Mouse (Mus musculus) kidney, adult 8-10 months (tissue): ENCODE data around the gene Clk2.
"Not testable (repeated sequence)": the region's sequence is repeated elsewhere in the genome, so short reads cannot be mapped to it uniquely, and the experiment has no call there.

Source experiments
- DNase-seq, 2 experiments: peaks; one replicate each; pipeline ENCODE4 v3.0.0; 2022

Clk2 gene

DNA sequence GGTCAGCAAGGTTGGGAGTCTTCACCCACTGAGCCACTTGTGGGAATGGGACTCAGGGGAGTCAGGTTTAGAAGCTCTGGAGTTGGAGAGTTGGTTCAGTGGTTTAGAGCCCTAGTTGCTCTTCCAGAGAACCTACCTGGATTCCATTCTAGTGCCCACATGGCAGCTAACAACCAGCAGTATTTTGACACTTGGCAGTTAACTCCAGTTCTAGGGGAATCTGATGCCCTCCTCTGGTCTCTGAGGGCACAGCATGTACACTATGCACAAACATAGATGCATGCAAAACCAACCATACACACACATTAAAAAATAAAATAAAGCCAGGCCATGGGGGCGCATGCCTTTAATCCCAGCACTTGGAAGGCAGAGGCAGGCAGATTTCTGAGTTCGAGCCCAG, 29.3 kb downstream of the Clk2 start:
- peak in 1 of 2 experiments; percentile 45 for DNase-seq

DNA sequence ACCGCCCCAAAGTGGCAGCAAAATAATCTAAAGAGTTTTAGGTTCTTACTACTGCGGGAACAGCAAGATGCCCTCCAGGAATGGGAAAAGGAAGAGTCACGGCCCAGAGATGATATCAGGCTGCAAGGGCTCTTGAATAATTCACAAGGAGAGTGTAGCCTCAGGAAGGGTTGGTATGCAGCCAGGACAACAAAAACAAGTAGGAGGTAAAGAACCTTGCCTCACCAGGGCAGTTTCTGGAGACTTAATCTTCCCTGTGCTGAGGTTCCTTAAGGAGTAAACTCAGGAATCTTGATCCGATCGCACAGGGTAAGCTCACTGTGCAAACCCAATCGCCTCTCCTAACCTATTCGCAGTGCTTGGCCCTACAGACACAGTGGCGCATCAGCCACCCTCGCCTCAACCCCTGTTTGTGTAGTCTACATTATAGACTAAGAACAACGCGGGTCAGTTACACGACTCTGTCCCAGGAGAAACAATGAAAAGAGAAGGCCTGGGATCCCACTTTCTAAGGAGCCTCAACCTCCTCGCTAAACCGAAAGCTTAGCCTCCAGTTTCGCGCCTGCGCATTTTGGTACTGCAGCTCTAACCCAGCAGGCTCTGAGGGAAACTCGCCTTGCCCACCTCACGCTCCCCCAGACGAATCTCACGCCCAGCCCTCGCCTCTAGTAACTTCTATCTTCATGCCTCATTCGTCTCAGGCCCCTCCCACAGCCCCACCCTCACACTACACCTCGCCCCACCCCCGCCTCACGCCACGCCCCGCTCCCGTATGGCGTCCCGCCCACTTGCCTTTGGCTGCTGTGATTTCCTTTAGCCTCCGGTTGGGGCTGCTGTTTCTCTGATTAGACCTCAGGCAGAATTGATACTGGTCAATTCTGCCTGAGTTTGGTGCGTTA, 31.6 kb downstream of the Clk2 start:
- peak; percentile 84 to 91 for DNase-seq

DNA sequence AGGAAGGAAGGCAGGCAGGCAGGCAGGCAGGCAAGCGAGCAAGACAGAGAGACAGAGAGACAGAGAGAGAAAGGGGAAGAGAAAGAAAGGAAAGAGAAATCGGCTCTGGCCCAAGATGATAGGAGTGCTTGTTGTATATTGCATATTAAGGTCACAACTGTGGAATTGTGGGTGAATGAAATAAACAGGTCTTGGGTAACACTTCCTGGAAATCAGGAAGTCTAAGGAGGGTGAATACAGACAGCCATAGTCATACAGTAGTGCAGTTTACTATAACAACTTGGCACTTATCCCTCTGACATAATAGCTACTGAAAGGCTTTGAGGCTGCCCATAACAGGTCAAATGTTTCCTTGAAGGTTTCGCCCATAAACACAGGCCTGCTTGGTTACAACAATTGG, 35.2 kb downstream of the Clk2 start:
- no peak for DNase-seq

DNA sequence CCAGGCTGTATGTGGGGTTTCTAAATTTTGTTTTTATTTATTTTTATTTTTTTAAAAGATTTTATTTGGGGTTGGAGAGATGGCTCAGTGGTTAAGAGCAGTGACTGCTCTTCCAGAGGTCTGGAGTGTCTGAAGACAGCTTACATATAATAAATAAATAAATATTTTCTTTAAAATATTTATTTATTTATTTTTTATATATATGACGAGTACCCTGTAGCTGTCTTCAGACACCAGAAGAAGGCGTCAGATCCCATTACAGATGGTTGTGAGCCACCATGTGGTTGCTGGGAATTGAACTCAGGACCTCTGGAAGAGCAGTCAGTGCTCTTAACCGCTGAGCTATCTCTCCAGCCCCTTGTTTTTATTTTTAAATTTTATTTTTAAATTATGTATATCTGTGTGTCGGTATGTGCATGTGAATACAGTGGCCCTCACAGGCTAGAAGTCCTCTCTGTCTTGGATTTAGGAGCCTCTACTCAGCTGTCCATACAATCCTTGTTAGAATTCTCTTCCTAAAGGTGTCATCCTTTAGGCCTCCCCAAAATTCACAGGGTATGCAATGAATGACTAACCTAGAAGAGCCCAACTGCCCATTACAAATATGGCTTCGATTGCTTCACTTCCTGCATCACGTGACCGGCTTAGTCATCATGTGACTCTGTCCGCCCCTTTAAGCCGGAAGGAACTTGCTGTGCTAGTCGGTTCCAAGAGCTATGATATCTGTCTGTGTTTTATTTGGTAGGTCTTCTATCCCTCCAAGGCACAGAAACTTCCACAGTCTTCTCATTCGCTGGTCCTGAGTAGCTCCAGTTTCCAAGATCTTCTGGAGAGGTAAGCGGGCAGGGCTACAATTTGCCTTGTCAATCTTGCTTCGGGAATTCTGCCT, 37.9 kb downstream of the Clk2 start, which contains the start of gene Gba:
Gene Gba, plus strand, starts transcription at position 676 of the 889 bp plus-strand sequence.
- peak; percentile 82 to 88 for DNase-seq

DNA sequence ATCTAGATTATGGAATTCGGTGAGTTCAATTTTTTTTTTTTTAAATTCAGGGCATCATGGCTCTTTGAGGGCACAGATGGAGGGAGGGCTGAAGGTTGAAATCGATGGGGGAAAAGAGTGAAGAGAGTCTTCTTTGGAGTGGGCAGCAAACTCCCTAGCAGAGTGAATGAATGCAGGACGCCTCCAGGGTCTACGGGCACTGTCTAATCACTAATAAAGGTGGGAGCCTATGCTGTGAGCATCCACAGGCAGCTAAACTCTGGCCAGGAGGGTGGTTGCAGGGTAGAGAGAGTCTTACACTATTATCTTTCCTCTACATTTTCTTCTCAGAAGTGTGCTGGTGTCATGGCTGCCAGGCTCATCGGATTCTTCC, 38.5 kb downstream of the Clk2 start:
- no peak for DNase-seq

DNA sequence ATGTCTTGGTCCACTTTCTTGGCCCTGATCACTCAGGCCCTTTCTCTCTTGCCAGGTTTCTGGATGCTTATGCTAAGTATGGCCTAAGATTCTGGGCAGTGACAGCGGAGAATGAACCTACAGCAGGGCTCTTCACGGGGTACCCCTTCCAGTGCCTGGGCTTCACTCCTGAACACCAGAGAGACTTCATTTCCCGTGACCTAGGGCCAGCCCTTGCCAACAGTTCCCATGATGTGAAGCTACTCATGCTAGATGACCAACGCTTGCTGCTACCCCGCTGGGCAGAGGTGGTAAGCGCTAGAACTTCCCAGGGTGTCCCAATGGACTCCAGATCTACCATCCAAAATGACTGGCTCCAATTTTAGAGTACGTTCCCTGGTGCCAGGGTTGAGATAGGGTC, 41.5 kb downstream of the Clk2 start:
- no peak for DNase-seq

DNA sequence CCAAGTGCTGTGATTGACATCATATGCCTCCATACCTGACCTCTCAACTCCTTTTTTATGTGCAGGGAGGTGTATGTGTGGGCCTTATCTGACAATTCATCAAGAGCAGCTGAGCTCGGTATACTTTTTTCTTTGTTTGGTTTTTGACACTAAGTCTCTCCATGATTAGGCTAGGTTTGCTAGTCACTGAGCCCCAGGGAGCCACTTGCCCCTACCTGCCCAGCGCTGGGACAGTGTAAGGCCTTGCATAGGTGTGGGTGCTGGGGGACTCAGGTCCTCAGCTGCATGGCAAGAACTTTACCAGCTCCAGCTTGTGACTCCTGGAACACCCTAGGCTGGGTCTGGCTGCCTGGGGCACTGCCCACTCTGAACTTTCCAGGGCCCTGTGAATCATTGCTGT, 42.1 kb downstream of the Clk2 start:
- no peak for DNase-seq

DNA sequence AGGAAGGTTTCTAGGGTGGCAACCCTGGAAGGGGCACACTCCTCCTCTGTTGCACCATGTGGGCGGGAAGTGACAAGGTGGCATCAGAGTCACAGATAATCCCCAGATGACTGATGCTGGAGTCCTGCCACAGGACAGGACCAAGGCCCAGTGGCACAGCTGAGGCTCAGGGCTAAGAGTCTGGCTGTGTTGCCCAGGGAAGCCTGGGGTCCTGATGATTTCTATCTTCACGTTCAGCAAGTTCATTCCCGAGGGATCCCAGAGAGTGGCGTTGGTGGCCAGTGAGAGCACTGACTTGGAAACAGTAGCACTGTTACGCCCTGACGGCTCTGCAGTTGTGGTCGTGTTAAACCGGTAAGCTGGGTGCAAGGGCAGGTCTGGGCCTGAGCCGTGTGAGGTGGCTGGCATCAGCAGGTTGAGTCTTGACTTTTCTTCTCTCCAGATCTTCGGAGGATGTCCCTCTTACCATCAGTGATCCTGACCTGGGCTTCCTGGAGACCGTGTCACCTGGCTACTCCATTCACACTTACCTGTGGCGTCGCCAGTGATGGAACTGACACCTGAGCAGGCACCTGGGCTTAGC, 43.6 kb downstream of the Clk2 start:
- no peak for DNase-seq

DNA sequence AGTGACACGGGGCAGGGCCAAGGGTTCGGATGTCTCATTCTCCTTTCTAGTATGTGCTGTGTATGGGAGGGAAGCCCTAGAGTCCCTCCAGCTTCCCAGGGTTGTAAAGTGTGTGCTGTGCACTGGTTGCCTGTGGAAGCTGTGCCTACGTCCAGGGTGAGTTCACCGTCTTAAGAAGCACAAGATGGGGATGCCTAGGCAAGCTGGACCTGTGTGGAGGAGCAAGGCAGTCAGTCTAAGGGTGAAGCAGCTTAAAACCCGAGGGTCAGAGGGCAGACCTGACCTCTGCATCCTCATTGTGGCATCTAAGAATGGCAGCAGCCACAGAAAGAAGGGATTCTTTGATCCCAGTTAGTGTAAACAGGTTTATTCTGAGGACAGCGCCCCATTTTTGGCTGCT, 44.1 kb downstream of the Clk2 start:
- DNase-seq = no peak

DNA sequence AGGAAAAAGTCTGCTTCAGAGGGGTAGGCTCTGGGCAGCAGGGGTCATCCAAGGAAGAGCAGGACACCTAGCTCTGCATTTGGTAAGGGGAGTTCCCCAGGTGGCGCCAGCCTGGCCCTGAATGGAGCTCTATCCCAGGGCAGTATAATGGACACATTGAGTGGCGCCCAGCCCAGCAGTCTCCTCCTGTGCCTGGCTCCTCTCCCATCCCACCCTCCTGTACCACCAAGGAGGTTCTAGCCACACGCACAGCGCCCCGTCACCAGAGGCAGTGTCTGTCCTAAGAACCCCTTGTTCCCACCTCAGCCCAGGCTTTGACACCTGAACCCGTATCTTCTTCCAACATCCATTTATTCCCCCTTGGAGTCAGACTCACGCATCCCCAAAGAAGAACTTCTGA, 45.1 kb downstream of the Clk2 start:
- no peak for DNase-seq

DNA sequence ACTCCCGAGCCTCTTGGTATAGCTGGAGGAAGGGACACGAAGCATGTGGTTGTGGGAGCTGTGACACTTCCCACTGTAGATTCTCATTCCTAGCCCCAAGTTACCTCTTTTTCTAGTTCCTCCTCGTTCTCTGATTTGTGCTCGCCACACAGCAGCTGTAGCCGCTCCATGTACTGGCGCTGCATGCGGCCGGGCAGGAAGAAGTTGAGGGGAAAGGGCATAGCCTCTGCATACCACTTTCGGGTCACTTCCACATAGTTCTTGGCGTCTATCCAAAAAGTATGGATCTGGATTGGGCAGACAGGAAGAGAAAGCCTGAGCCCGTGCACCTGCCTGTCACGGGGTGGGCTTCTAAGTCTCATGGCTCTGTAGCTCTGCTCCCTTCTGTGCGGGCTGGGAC, 45.6 kb downstream of the Clk2 start:
- no peak for DNase-seq

DNA sequence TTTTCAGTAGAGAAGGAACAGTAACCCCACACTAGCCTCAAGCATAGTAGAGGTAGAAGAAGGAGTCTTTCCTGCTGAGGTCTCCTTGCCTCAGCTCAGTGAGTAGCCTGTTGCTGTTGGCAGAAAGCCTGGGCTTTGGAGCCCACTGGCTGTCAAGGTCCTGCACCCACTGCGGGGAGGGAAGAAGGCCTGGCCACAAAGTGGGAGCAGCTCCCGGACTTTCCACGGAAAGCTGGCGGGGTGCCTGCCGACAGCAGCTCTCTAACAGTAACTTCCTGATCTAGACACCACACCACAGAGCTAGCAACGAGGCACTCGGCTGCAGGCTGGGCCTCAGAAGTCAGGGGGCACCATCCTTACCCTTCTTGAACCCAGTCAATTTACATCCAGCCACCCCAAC, 46.1 kb downstream of the Clk2 start:
- peak in 1 of 2 experiments; percentile 41 for DNase-seq

DNA sequence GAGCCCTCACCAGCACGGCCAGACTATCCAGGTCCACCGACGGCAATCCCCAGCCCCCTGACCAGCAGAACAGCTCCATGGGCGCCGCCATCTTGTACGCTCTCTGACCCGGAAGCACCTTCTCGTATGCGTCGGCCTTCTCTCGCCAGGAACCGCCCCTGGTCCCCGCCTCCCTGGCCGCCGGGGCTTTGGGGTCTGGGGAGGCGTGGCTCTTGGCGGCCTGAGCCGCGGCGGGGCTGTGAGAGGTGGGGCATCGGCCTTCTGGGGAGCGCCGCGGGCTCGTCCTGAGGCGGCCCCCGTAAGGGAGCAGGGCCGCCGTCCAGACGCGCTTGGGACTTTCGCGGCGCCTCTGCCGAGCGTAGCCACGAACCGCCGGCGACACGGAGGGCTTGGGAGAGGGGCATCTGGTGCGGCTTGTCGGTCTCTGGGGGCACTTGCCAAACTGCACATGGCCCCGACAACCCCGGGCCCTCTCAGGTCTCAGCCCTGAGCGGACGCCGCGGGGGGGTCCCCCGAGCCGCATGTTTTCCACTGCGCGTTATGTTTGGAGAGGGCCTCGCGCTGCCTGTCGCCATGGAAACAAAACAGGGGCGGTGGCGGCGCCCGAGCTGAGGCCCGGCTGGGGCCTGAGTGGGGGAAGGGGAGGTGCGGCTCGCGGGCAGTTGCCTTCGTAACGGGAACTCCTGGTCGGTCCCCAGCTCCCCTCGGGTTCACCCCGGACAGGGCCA, 49.4 kb downstream of the Clk2 start:
- DNase-seq = peak; percentile 90 to 91

DNA sequence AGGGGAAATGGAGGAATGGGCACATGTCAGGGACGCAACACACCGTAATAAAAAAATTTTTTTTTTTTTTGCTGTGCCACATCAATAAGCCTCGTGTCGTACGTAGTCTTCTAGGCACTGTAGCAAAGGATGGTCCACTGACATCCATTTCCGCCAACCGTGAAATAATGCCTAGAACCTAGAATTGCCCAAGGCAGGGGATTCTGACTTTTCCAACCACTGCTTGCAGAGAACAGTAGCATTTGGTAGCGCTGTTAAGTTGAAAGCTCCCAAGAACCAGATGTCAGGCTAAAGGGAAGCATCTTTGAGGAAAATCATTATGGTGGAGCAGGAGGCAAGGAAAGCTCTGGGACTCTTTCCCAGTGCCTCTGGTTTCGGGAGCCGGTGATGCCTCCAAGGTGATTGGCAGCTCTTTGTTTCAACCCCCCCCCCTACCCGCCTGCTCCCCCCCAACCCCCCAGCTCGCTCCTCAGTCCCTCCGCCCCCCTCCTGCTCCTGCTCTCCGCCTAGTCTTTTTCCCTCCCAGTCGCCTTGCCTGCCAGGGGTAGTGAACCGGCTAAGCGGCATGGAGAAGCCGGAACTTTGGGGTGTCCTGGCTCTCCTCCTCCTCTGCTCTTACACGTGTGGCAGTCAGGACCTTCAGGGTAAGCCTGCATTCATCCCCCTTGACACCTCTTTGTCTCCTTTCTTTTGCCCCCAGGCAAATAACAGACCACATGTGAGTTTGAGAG, 50.3 kb downstream of the Clk2 start, which contains the start of gene Thbs3:
Gene Thbs3, plus strand, starts transcription at position 500 of the 731 bp plus-strand sequence.
- no peak for DNase-seq

DNA sequence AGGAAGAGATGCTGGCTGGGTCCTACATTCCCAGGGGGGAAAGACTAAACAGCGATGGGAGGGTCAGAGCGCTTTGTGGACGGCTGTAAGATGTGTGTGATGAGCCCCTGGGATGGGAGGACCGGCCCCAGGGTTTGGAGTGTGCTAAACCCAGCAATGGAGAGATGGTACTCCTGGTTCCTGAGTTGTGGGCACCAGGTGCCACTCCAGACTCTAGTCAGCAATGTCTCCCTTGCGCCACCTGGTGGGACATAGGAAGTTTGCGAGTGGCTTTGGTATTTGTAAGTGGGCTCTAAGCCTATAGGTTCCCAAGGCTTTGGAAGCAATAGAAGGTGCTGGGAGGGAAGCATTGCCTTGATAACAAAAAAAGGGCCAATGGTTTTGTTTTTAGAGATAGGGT, 51.3 kb downstream of the Clk2 start:
- peak; percentile 74 to 88 for DNase-seq

DNA sequence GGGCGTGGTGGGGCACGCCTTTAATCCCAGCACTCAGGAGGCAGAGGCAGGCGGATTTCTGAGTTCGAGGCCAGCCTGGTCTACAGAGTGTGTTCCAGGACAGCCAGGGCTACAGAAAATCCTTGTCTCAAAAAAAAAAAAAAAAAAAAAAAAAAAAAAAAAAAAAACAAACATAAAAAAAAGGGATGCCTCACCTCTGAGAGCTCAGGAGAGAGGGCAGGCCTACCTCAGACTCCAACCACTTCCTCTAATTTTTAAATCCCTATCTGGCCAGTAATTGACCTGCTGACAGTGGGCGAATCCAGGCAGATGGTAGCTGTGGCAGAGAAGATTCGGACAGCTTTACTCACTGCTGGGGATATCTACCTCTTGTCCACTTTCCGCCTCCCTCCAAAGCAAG, 51.8 kb downstream of the Clk2 start:
- not testable (repeated sequence) for DNase-seq

DNA sequence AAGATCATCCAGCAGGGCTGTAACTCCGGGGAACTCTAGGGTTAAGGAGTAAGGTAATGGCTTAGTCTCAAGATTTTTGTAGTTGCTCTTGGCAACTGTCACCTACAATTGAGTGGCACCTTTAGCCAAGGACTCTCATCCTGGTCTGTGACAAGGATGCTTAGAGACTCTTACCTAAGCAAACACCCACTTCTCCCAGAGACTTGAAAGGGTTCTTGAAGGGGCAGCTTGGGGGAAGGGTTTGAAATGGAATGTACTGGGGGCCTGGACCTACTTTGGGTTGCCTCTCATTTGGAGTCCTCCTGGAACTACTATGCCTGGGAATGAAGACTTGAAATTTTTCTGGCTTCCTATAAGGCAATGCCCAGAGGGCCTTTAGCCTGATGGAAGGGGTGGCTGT, 53.7 kb downstream of the Clk2 start:
- DNase-seq = no peak

DNA sequence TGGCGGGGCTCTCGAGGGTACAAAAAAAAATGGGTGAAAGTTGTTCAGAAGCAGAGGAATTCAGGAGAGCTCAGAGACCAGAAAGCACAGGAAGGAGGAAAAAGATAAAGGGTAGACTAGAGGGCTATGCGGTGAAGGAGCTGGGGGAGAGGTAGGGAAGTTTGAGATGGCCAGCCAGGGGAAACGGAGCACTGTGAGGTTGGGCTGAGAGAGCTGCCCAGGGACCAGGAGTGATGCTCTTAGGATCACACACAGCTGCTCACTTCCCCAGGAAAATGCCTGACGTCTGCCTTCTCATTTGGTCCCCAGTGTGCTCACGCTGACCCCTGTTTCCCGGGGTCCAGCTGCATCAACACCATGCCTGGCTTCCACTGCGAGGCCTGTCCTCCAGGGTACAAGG, 55.0 kb downstream of the Clk2 start:
- no peak for DNase-seq

DNA sequence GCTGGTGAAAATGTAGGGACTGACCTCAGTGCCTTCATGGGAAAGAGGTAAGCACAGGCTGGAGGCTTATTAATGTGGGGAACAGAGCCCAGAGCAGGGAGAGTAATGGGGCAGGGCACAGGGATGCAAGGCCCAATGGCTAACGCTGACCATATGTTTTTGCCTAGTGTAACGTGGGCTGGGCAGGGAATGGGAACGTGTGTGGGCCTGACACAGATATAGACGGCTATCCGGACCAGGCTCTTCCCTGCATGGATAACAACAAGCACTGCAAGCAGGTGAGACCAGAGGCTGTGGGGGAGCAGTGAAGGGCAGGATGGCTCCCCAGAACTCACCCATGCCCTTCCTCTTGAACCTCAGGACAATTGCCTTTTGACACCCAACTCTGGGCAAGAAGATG, 56.6 kb downstream of the Clk2 start:
- DNase-seq = no peak

DNA sequence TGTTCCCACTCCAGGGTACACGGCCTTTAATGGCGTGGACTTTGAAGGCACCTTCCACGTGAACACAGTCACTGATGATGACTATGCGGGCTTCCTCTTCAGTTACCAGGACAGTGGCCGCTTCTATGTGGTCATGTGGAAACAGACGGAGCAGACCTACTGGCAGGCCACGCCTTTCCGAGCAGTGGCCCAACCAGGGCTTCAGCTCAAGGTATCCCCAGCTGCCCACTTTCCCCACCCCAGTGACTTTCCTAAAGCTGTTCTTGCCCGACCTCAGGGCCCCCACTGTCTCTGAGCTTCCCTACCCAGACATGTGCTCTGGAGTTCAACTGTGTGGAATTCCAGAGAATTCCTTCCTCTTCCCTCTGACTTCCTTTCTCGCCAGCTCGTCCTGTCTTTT, 60.2 kb downstream of the Clk2 start:
- no peak for DNase-seq

DNA sequence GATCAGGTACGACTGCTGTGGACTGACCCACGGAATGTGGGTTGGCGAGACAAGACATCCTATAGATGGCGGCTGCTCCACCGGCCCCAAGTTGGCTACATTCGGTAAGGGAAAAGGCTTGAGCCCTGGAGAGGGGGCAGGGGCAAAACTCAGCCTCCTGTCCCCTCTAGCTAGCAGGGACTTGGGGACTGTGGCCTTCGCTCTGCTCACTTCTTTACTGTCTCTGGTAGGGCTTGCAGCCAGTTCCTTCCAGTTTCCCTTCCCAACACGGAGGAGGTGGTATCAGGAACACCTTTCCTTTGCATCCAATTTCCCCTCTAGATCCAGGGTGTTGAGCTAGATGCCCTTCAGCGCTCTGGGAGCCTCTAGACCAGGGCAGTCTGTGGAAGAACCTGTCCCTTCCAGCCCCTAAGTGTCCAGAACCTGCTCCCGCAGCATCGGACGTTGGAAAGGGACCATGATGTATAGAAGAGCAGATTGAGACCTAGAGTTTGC, 60.8 kb downstream of the Clk2 start:
- no peak for DNase-seq

DNA sequence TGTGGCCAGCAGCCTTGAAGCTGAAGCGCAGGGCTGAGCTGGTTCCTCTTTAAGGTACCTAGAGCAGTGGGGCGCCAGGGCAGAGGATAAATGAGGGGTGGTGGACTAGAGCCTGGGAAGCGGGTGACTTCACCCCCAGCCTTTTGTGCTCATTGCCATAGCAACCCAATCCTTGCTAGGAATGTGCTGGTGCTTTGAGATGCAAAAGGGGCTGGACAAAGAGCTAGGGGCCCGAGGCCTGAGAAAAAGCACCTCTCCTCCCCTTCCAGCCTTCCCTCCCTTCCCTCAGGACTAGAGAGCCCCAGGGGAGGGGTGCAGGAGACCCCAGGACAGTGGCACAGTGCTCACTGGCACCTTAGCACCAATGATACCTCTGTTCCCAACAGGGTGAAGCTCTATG, 61.3 kb downstream of the Clk2 start:
- no peak for DNase-seq
